In the genomic region with DNA sequence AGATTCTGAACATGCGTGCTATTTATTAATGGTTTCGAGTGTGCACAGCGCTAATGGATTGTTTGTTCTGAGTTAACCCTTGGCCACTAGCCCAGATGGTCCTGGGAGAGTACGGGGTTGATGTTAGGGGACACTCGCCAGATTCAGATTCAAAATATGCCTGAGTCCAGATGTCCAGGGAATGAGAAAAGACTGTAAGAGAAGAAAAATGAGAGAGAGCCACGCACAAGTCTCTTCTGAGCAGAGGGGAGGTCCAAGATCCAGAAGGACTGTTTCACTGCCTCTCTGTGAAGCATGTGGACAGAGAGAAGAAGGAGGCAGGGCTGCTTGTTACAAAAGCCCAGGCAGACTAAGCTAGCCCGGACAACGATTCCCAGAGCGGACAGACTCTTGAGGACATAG, we compare ENCODE assay signal across 8 mouse cellular contexts. TPM values are rescaled to one million over a fixed set of nuclear protein-coding genes. Genes with fewer than 3 reads are reported as not detected.
DNase-seq lines count a peak whose midpoint lies in the region; ATAC-seq and TF ChIP-seq lines count a peak whose summit lies in the region.

No protein-coding gene starts in this region.

- H3K27ac ChIP-seq in lung, embryonic 14.5 days (ENCODE audit: low read depth) = peak overlapping the region; percentile 68
- H3K27ac ChIP-seq in kidney, embryonic 15.5 days = peak overlapping the region; percentile 87
- H3K27ac ChIP-seq in stomach, embryonic 14.5 days (ENCODE audit: low read length) = peak overlapping the region; percentile 87
- no peak overlapping the region for H3K27ac ChIP-seq in forebrain, embryonic 12.5 days

- TF ChIP-seq CTCF in lung, embryonic 14.5 days (IDR thresholded peaks at IDR 0.05; ENCODE audit: low read depth) = no peak
- TF ChIP-seq CTCF in lung, adult 2 months (IDR thresholded peaks at IDR 0.05; ENCODE audit: insufficient read depth, low read length) = no peak

- peak overlapping the region; percentile 21; the same call in 1 of the 2 replicates for H3K4me2 ChIP-seq in lung, embryonic 14.5 days
- H3K4me2 ChIP-seq in kidney, embryonic 15.5 days = peak overlapping the region; percentile 31; the same call in 1 of the 2 replicates
- no peak overlapping the region for H3K4me2 ChIP-seq in stomach, embryonic 14.5 days (replicated peaks; ENCODE audit: low read depth, low read length)
- H3K4me2 ChIP-seq in forebrain, embryonic 12.5 days = no peak overlapping the region

- DNase-seq in lung, embryonic 14.5 days = peak; percentile 92
- no peak for DNase-seq in lung, adult 2 months
- peak; percentile 81 for DNase-seq in gastrocnemius, postnatal 14 days
- no peak for DNase-seq in frontal cortex, adult 2 months (ENCODE audit: extremely low spot score in 1 of 2, low spot score in 1 of 2)

- ATAC-seq in lung, embryonic 14.5 days (ENCODE audit: insufficient read depth) = peak; percentile 84
- ATAC-seq in kidney, embryonic 15.5 days (replicated peaks; ENCODE audit: low FRiP score) = peak; percentile 90
- ATAC-seq in stomach, embryonic 14.5 days (ENCODE audit: insufficient number of reproducible peaks, insufficient read depth, low FRiP score, low read depth) = peak; percentile 76; the same call in 1 of the 2 replicates
- no peak for ATAC-seq in forebrain, embryonic 12.5 days (ENCODE audit: low FRiP score)
- ATAC-seq in megakaryocyte-erythroid progenitor cell, adult 5-6 weeks (replicated peaks; ENCODE audit: low FRiP score, low TSS enrichment, poor library complexity, severe bottlenecking) = no peak

- intact Hi-C loops in gastrocnemius, postnatal 14 days (cut with DNase I; ENCODE audit: low total_unique reads) = no loop called here

- H3K4me1 ChIP-seq in lung, embryonic 14.5 days (ENCODE audit: insufficient read depth) = no peaks in the 10 kb centered on the region; the same call in 1 of the 2 replicates
- H3K4me1 ChIP-seq in lung, adult 2 months (ENCODE audit: control insufficient read depth, insufficient read depth, low read length) = no peaks in the 10 kb centered on the region; the same call in 1 of the 2 replicates
- peaks cover 11% of the 10 kb centered on the region for H3K4me1 ChIP-seq in kidney, embryonic 15.5 days
- H3K4me1 ChIP-seq in stomach, embryonic 14.5 days (ENCODE audit: control insufficient read depth, insufficient read depth, low read length) = peaks cover 10% of the 10 kb centered on the region; the same call in 1 of the 2 replicates
- H3K4me1 ChIP-seq in forebrain, embryonic 12.5 days = no peaks in the 10 kb centered on the region

- no peak overlapping the region for H3K4me3 ChIP-seq in lung, embryonic 14.5 days (ENCODE audit: low read depth, low read length)
- no peak overlapping the region for H3K4me3 ChIP-seq in lung, adult 2 months (replicated peaks; ENCODE audit: extremely low read depth, low read depth, low read length)
- H3K4me3 ChIP-seq in kidney, embryonic 15.5 days (replicated peaks) = no peak overlapping the region
- H3K4me3 ChIP-seq in stomach, embryonic 14.5 days (ENCODE audit: low read depth, low read length) = no peak overlapping the region
- no peak overlapping the region for H3K4me3 ChIP-seq in forebrain, embryonic 12.5 days (replicated peaks)

- no peaks in the 10 kb centered on the region for H3K27me3 ChIP-seq in lung, embryonic 14.5 days (ENCODE audit: insufficient read depth, low read length)
- H3K27me3 ChIP-seq in kidney, embryonic 15.5 days = no peaks in the 10 kb centered on the region
- H3K27me3 ChIP-seq in stomach, embryonic 14.5 days (ENCODE audit: control insufficient read depth, insufficient read depth, low read length) = no peaks in the 10 kb centered on the region
- H3K27me3 ChIP-seq in forebrain, embryonic 12.5 days = no peaks in the 10 kb centered on the region

- 10% methylated on average over 9 of the region's 9 CpGs for WGBS in lung, embryonic 14.5 days
- WGBS in lung, adult 2 months = 25% methylated on average over 9 of the region's 9 CpGs
- 44% methylated on average over 9 of the region's 9 CpGs for WGBS in kidney, embryonic 15.5 days
- WGBS in stomach, embryonic 14.5 days = 12% methylated on average over 9 of the region's 9 CpGs
- WGBS in forebrain, embryonic 12.5 days = 81% methylated on average over 9 of the region's 9 CpGs

- no peak overlapping the region for H3K9ac ChIP-seq in lung, embryonic 14.5 days
- H3K9ac ChIP-seq in kidney, embryonic 15.5 days = no peak overlapping the region
- no peak overlapping the region for H3K9ac ChIP-seq in stomach, embryonic 14.5 days (replicated peaks; ENCODE audit: low read depth, low read length)
- H3K9ac ChIP-seq in forebrain, embryonic 12.5 days = no peak overlapping the region

- H3K36me3 ChIP-seq in lung, embryonic 14.5 days (ENCODE audit: insufficient read depth) = no peaks in the 10 kb centered on the region
- no peaks in the 10 kb centered on the region for H3K36me3 ChIP-seq in kidney, embryonic 15.5 days
- no peaks in the 10 kb centered on the region for H3K36me3 ChIP-seq in stomach, embryonic 14.5 days (ENCODE audit: control insufficient read depth, insufficient read depth, low read length)
- no peaks in the 10 kb centered on the region for H3K36me3 ChIP-seq in forebrain, embryonic 12.5 days (replicated peaks)

- H3K9me3 ChIP-seq in lung, embryonic 14.5 days (ENCODE audit: low read depth, low read length) = no peaks in the 10 kb centered on the region
- no peaks in the 10 kb centered on the region for H3K9me3 ChIP-seq in kidney, embryonic 15.5 days (replicated peaks)
- no peaks in the 10 kb centered on the region for H3K9me3 ChIP-seq in stomach, embryonic 14.5 days (ENCODE audit: control insufficient read depth, low read depth, low read length)
- no peaks in the 10 kb centered on the region for H3K9me3 ChIP-seq in forebrain, embryonic 12.5 days

- TF ChIP-seq POLR2A in lung, adult 2 months (IDR thresholded peaks at IDR 0.05; ENCODE audit: borderline replicate concordance, extremely low read depth, low read depth, low read length) = no peak

RNA-seq across cellular contexts. Expression of a gene that starts 33.8 kb away (rescaled TPM):
- polyA plus RNA-seq in lung, embryonic 14.5 days (2014; fragmentation: Nextera tagmentation; extraction: Ambion mirVana) = 10.0 and 11.5 TPM in 2 replicates
- polyA plus RNA-seq in lung, adult 2 months (2012; rRNA removed) = 49.8 and 87.4 TPM in 2 replicates
- under 1 TPM in 1 of 2 experiments, not detected in 1; 0.90 TPM for total RNA-seq in gastrocnemius, postnatal 14 days (2021)
- 89.5 and 101 TPM in 2 replicates for polyA plus RNA-seq in kidney, embryonic 15.5 days (2015; fragmentation: Nextera tagmentation; extraction: Ambion mirVana)
- 148 and 159 TPM in 2 replicates for polyA plus RNA-seq in stomach, embryonic 14.5 days (2014; fragmentation: Nextera tagmentation; extraction: Ambion mirVana)
- polyA plus RNA-seq in forebrain, embryonic 12.5 days (2016; fragmentation: Nextera tagmentation; extraction: Ambion mirVana) = 0.56 and 0.63 TPM in 2 replicates
- 6.7 and 12.0 TPM in 2 replicates for polyA plus RNA-seq in frontal cortex, adult 2 months (2012; rRNA removed)
- 205 and 254 TPM in 2 replicates for total RNA-seq in megakaryocyte-erythroid progenitor cell, adult 5-6 weeks (2014; fragmentation: Nextera tagmentation)
- total RNA-seq in megakaryocyte-erythroid progenitor cell, adult 5-6 weeks (2017) = 198 and 535 TPM in 2 replicates

Comparison
In these comparisons a context has a peak if more than half of its experiments do, and no peak if none do; other contexts are left out.
1. DNase-seq: peak in lung, embryonic 14.5 days (single experiment) and gastrocnemius, postnatal 14 days (single experiment); none in lung, adult 2 months (single experiment) and frontal cortex, adult 2 months (0 of 2).
2. ATAC-seq: peak in lung, embryonic 14.5 days (single experiment), kidney, embryonic 15.5 days (single experiment) and stomach, embryonic 14.5 days (single experiment); none in forebrain, embryonic 12.5 days (single experiment) and megakaryocyte-erythroid progenitor cell, adult 5-6 weeks (single experiment).
3. H3K4me2 ChIP-seq: peak in lung, embryonic 14.5 days (single experiment) and kidney, embryonic 15.5 days (single experiment); none in stomach, embryonic 14.5 days (single experiment) and forebrain, embryonic 12.5 days (single experiment).